Mouse (Mus musculus) limb, embryonic 12.5 days (tissue): ENCODE results near the gene Rif1. TPM values are rescaled to one million over a fixed set of nuclear protein-coding genes. Genes with fewer than 3 reads are reported as not detected.

Experiments
- polyA plus RNA-seq: library from polyadenylated mRNA; unstranded; fragments of >200 nt; fragmentation: Nextera tagmentation; extraction: Ambion mirVana; gene quantifications from 2 replicates; pipeline ENCODE4 v1.2.1, GENCODE M21; 2016

Rif1 gene
- polyA plus RNA-seq, 1 experiment from 2014 or later: 65.6 TPM

Other genes with a start within 250 kb of the Rif1 start
- gene Rbm43, start 137.7 kb upstream of the Rif1 start, polyA plus RNA-seq: 11.4 and 11.8 TPM in 2 replicates
- gene Nmi, start 99.3 kb upstream of the Rif1 start, polyA plus RNA-seq: 10.8 and 11.7 TPM in 2 replicates
- 50.9 and 54.6 TPM in 2 replicates for gene Tnfaip6, start 34.8 kb upstream of the Rif1 start, polyA plus RNA-seq